21 mouse cellular contexts compared by ENCODE assay signal in genomic region chr12:71192705-71193104, GRCm38 (mm10). TPM values are rescaled to one million over a fixed set of nuclear protein-coding genes. Genes with fewer than 3 reads are reported as not detected.
A peak's percentile ranks its signal among the peaks of the same experiment; 100 is the strongest.
DNase-seq lines count a peak whose midpoint lies in the region; ATAC-seq and TF ChIP-seq lines count a peak whose summit lies in the region.
"Had no signal": no experiment of that assay in that cellular context is flagged by ENCODE, and none has a peak within 500 bp of the region (broad histone marks: within the 10 kb centered on the region; RNA-seq: fewer than 3 reads in every experiment).

No protein-coding gene starts in this region.

- TF ChIP-seq EP300 in liver, postnatal 0 days (IDR thresholded peaks at IDR 0.05; ENCODE audit: low read depth) = no peak

- no peak overlapping the region for H3K4me3 ChIP-seq in liver, postnatal 0 days (ENCODE audit: low read depth, low read length)
- H3K4me3 ChIP-seq in liver, embryonic 12.5 days = no peak overlapping the region
- H3K4me3 ChIP-seq in forebrain, embryonic 16.5 days (replicated peaks; ENCODE audit: low read length) = no peak overlapping the region
- H3K4me3 ChIP-seq: heart, embryonic 12.5 days; kidney, embryonic 15.5 days; liver, embryonic 15.5 days; megakaryocyte, embryonic 14.5 days; neural tube, embryonic 13.5 days; stomach, embryonic 15.5 days had no signal

- peak; percentile 17 for DNase-seq in liver, postnatal 0 days
- peak; percentile 14 for DNase-seq in thymus, postnatal 14 days
- DNase-seq in thymus, postnatal 0 days (ENCODE audit: low spot score) = no peak
- DNase-seq: adrenal gland, postnatal 36 days; B cell, adult 2 months; cerebellum, adult 9-10 months; heart, postnatal 10 days; kidney, postnatal 36 days; midbrain, embryonic 14.5 days had no signal

- whole genome bisulfite sequencing in liver, postnatal 0 days (ENCODE audit: insufficient replicate concordance) = 64% methylated on average over 8 of the region's 8 CpGs
- 65% methylated on average over 8 of the region's 8 CpGs for WGBS in liver, embryonic 12.5 days (ENCODE audit: insufficient replicate concordance)
- WGBS in forebrain, embryonic 16.5 days = 87% methylated on average over 8 of the region's 8 CpGs

- TF ChIP-seq CTCF in liver, postnatal 0 days (IDR thresholded peaks at IDR 0.05; ENCODE audit: low read depth) = no peak

- ATAC-seq in liver, postnatal 0 days = no peak
- ATAC-seq in liver, embryonic 12.5 days = no peak
- peak; percentile 46 for ATAC-seq in granulocyte monocyte progenitor cell, adult 5-6 weeks (replicated peaks; ENCODE audit: poor library complexity, severe bottlenecking)
- no peak for ATAC-seq in forebrain, embryonic 16.5 days
- ATAC-seq in erythroid progenitor cell, adult 5-6 weeks (replicated peaks; ENCODE audit: low FRiP score, poor library complexity, severe bottlenecking) = no peak
- ATAC-seq: forebrain, embryonic 14.5 days; intestine, postnatal 0 days had no signal

- no peaks in the 10 kb centered on the region for H3K9me3 ChIP-seq in liver, postnatal 0 days (ENCODE audit: low read length)
- no peaks in the 10 kb centered on the region for H3K9me3 ChIP-seq in liver, embryonic 12.5 days (replicated peaks)
- H3K9me3 ChIP-seq in forebrain, embryonic 16.5 days (ENCODE audit: control insufficient read depth, low read length) = no peaks in the 10 kb centered on the region
- H3K9me3 ChIP-seq: heart, embryonic 12.5 days; kidney, embryonic 15.5 days; liver, embryonic 15.5 days; megakaryocyte, embryonic 14.5 days; neural tube, embryonic 13.5 days; stomach, embryonic 15.5 days had no signal

- no peak overlapping the region for H3K27ac ChIP-seq in liver, postnatal 0 days (ENCODE audit: low read depth)
- no peak overlapping the region for H3K27ac ChIP-seq in liver, embryonic 12.5 days
- H3K27ac ChIP-seq in forebrain, embryonic 16.5 days (ENCODE audit: low read length) = no peak overlapping the region
- H3K27ac ChIP-seq: kidney, embryonic 15.5 days; liver, embryonic 15.5 days; neural tube, embryonic 13.5 days; stomach, embryonic 15.5 days had no signal

- no peaks in the 10 kb centered on the region for H3K4me1 ChIP-seq in liver, postnatal 0 days (ENCODE audit: insufficient read depth)
- no peaks in the 10 kb centered on the region for H3K4me1 ChIP-seq in liver, embryonic 12.5 days
- H3K4me1 ChIP-seq in forebrain, embryonic 16.5 days (replicated peaks; ENCODE audit: control insufficient read depth, insufficient read depth, low read length) = no peaks in the 10 kb centered on the region
- H3K4me1 ChIP-seq: heart, embryonic 12.5 days; kidney, embryonic 15.5 days; liver, embryonic 15.5 days; megakaryocyte, embryonic 14.5 days; neural tube, embryonic 13.5 days; stomach, embryonic 15.5 days had no signal

- H3K4me2 ChIP-seq in liver, postnatal 0 days (ENCODE audit: low read depth, low read length) = no peak overlapping the region
- H3K4me2 ChIP-seq in liver, embryonic 12.5 days = no peak overlapping the region
- no peak overlapping the region for H3K4me2 ChIP-seq in forebrain, embryonic 16.5 days (ENCODE audit: low read length)
- H3K4me2 ChIP-seq: heart, embryonic 12.5 days; kidney, embryonic 15.5 days; liver, embryonic 15.5 days; neural tube, embryonic 13.5 days; stomach, embryonic 15.5 days had no signal

- no peak overlapping the region for H3K9ac ChIP-seq in liver, postnatal 0 days (replicated peaks)
- no peak overlapping the region for H3K9ac ChIP-seq in liver, embryonic 12.5 days
- no peak overlapping the region for H3K9ac ChIP-seq in forebrain, embryonic 16.5 days (replicated peaks; ENCODE audit: low read depth, low read length)
- H3K9ac ChIP-seq: heart, embryonic 12.5 days; kidney, embryonic 15.5 days; liver, embryonic 15.5 days; neural tube, embryonic 13.5 days; stomach, embryonic 15.5 days had no signal

- H3K27me3 ChIP-seq in liver, postnatal 0 days (ENCODE audit: insufficient read depth, low read length) = no peaks in the 10 kb centered on the region
- H3K27me3 ChIP-seq in liver, embryonic 12.5 days (replicated peaks) = no peaks in the 10 kb centered on the region
- H3K27me3 ChIP-seq in forebrain, embryonic 16.5 days (replicated peaks; ENCODE audit: control insufficient read depth, insufficient read depth, low read length) = no peaks in the 10 kb centered on the region
- H3K27me3 ChIP-seq: heart, embryonic 12.5 days; kidney, embryonic 15.5 days; liver, embryonic 15.5 days; megakaryocyte, embryonic 14.5 days; neural tube, embryonic 13.5 days; stomach, embryonic 15.5 days had no signal

- H3K36me3 ChIP-seq in liver, postnatal 0 days (replicated peaks; ENCODE audit: insufficient read depth, low read length) = peaks cover 45% of the 10 kb centered on the region
- H3K36me3 ChIP-seq in liver, embryonic 12.5 days = peaks cover 76% of the 10 kb centered on the region
- H3K36me3 ChIP-seq in forebrain, embryonic 16.5 days (ENCODE audit: control insufficient read depth, insufficient read depth) = peaks cover 30% of the 10 kb centered on the region

RNA-seq across cellular contexts. Expression of gene 2700049A03Rik, which starts 56.1 kb away (rescaled TPM):
- 2.2 and 2.4 TPM in 2 replicates for polyA plus RNA-seq in liver, postnatal 0 days (2015; fragmentation: Nextera tagmentation; extraction: Ambion mirVana)
- 7.3 and 8.0 TPM in 2 replicates for polyA plus RNA-seq in liver, embryonic 12.5 days (2016; fragmentation: Nextera tagmentation; extraction: Ambion mirVana)
- 13.6 and 17.1 TPM in 2 replicates for polyA plus RNA-seq in thymus, postnatal 0 days (2015; fragmentation: Nextera tagmentation; extraction: Ambion mirVana)
- total RNA-seq in granulocyte monocyte progenitor cell, adult 5-6 weeks (2014; fragmentation: Nextera tagmentation) = 18.0 and 20.9 TPM in 2 replicates
- total RNA-seq in granulocyte monocyte progenitor cell, adult 5-6 weeks (2017) = 11.8 and 17.8 TPM in 2 replicates
- 18.4 and 18.6 TPM in 2 replicates for polyA plus RNA-seq in forebrain, embryonic 16.5 days (2015; fragmentation: Nextera tagmentation; extraction: Ambion mirVana)
- 9.2 and 19.5 TPM in 2 replicates for total RNA-seq in erythroid progenitor cell, adult 5-6 weeks (2015; ENCODE audit: low replicate concordance)
- total RNA-seq in erythroid progenitor cell, adult 5-6 weeks (2017; ENCODE audit: low replicate concordance) = 16.0 and 17.3 TPM in 2 replicates

RNA-seq across cellular contexts. Expression of gene Timm9, which starts 56.2 kb away (rescaled TPM):
- polyA plus RNA-seq in liver, postnatal 0 days (2015; fragmentation: Nextera tagmentation; extraction: Ambion mirVana) = 58.2 and 61.9 TPM in 2 replicates
- 77.2 and 84.2 TPM in 2 replicates for polyA plus RNA-seq in liver, embryonic 12.5 days (2016; fragmentation: Nextera tagmentation; extraction: Ambion mirVana)
- 89.8 and 90.0 TPM in 2 replicates for polyA plus RNA-seq in thymus, postnatal 0 days (2015; fragmentation: Nextera tagmentation; extraction: Ambion mirVana)
- total RNA-seq in granulocyte monocyte progenitor cell, adult 5-6 weeks (2014; fragmentation: Nextera tagmentation) = 86.1 and 90.9 TPM in 2 replicates
- 70.5 and 74.0 TPM in 2 replicates for total RNA-seq in granulocyte monocyte progenitor cell, adult 5-6 weeks (2017)
- 83.9 and 105 TPM in 2 replicates for polyA plus RNA-seq in forebrain, embryonic 16.5 days (2015; fragmentation: Nextera tagmentation; extraction: Ambion mirVana)
- 10.5 and 21.0 TPM in 2 replicates for total RNA-seq in erythroid progenitor cell, adult 5-6 weeks (2015; ENCODE audit: low replicate concordance)
- total RNA-seq in erythroid progenitor cell, adult 5-6 weeks (2017; ENCODE audit: low replicate concordance) = 5.8 and 11.7 TPM in 2 replicates
